Mouse (Mus musculus) small intestine, adult 2 months (tissue): Measurements from ENCODE around the gene Taf1d.

Experiments used
- CTCF ChIP-seq: fragments of 200-500 bp; IDR thresholded peaks from 2 replicates; pipeline ENCODE4 v1.5.1; 2012; ENCODE audit warnings: low read depth, mild to moderate bottlenecking, control low read depth, inconsistent platforms, low read length, moderate library complexity, mixed read lengths; ENCODE audit not compliant: insufficient replicate concordance, insufficient read length; ENCODE audit errors: extremely low read depth
- POLR2A ChIP-seq: fragments of 200-500 bp; IDR thresholded peaks from 2 replicates; pipeline ENCODE4 v1.6.1; 2012; ENCODE audit warnings: low read depth, mild to moderate bottlenecking, control low read depth, inconsistent platforms, low read length, moderate library complexity

GRCm38 (mm10) chr9:15366260-15366659 is 60.2 kb downstream of the Taf1d start:
- TF ChIP-seq CTCF: no peak
- no peak for TF ChIP-seq POLR2A
